Mouse (Mus musculus) testis, adult 2 months (tissue): ENCODE results near the gene Ppp1ca.

Source experiments
- CTCF ChIP-seq: fragments of 200-500 bp; IDR thresholded peaks from 2 replicates; pipeline ENCODE4 v1.5.1; 2012; ENCODE audit warnings: low read depth, mild to moderate bottlenecking, inconsistent platforms, low read length, moderate library complexity; ENCODE audit not compliant: control insufficient read depth, insufficient read depth, insufficient replicate concordance
- POLR2A ChIP-seq: fragments of 200-500 bp; IDR thresholded peaks from 2 replicates; pipeline ENCODE4 v1.6.1; 2012; ENCODE audit warnings: low read depth, mild to moderate bottlenecking, inconsistent platforms, low read length, moderate library complexity; ENCODE audit not compliant: control insufficient read depth

- TF ChIP-seq CTCF (no peak), POLR2A (no peak)
Observed at GRCm38 (mm10) chr19:4240247-4240668, 48.4 kb downstream of the Ppp1ca start.
